Mouse (Mus musculus): ENCODE data around the gene Tmem108. TPM values are rescaled to one million over a fixed set of nuclear protein-coding genes. Genes with fewer than 3 reads are reported as not detected.
A peak's percentile ranks its signal among the peaks of the same experiment; 100 is the strongest.

The Tmem108 gene
- polyA plus RNA-seq, 1 experiment from 2014 or later, result 8.3 TPM

DNA sequence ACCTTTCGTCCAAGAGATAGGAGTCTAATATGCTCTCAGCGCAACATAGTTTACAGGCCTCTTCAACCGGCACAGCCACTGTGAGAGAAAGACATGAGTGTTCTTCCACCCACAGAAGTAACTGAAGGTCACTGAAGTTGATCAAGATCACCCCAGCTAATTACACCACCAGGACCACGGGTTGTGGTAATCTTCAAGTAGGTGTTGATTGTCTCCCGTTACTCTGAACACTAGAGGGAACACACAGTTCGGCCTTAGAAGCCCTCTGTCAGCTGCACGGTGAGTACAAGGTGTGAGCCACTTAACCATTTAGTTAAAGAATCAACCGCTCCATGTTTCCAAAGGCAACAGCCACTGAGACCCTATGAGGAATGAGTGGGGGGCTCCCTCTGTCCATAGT lies 269.7 kb downstream of the Tmem108 start:
- no peaks in the 10 kb centered on the region for H3K36me3 ChIP-seq (ENCODE audit: insufficient read depth, low read length)
- no peak overlapping the region for H3K4me2 ChIP-seq (replicated peaks; ENCODE audit: low read depth, low read length)
- no peaks in the 10 kb centered on the region for H3K27me3 ChIP-seq (ENCODE audit: insufficient read depth, low read length)
- no peak for ATAC-seq (ENCODE audit: low FRiP score, low TSS enrichment)
- WGBS, result 65% methylated on average over 8 of the region's 8 CpGs
- no peaks in the 10 kb centered on the region for H3K9me3 ChIP-seq (ENCODE audit: low read length)
- H3K4me1 ChIP-seq (ENCODE audit: insufficient read depth, low read length), result peaks cover 22% of the 10 kb centered on the region
- no peak overlapping the region for H3K27ac ChIP-seq (ENCODE audit: low read length)
- no peak overlapping the region for H3K9ac ChIP-seq (replicated peaks; ENCODE audit: low read length)
- H3K4me3 ChIP-seq (ENCODE audit: low read length), result no peak overlapping the region

DNA sequence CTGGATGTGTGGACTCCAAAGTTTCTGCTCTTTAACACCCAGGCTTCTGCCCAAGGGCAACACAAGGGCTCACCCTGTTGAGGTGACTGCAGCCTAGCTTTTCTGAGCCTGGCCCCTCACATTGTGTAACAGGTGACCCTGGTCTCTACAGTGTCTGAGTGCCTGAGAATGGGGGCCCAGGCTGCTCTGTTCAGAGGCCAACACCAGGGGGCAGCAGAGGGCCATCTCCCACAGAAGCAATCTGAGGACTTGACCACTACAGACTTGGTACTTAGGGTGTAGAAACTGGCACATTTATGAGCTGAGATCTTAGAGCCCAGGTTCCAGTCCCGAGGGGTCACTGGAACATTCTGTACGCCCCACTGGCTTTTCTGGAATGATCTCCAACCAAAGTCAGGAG lies 271.2 kb downstream of the Tmem108 start:
- no peak overlapping the region for H3K4me3 ChIP-seq (ENCODE audit: low read length)
- H3K27ac ChIP-seq (ENCODE audit: low read length), result no peak overlapping the region
- WGBS, result 4% methylated on average over 2 of the region's 2 CpGs
- 0 out of 2 replicates have a peak, but pooled peaks have one; percentile 30 for ATAC-seq (ENCODE audit: low FRiP score, low TSS enrichment)
- H3K4me2 ChIP-seq (replicated peaks; ENCODE audit: low read depth, low read length), result no peak overlapping the region
- no peaks in the 10 kb centered on the region for H3K27me3 ChIP-seq (ENCODE audit: insufficient read depth, low read length)
- no peaks in the 10 kb centered on the region for H3K9me3 ChIP-seq (ENCODE audit: low read length)
- no peaks in the 10 kb centered on the region for H3K36me3 ChIP-seq (ENCODE audit: insufficient read depth, low read length)
- no peak overlapping the region for H3K9ac ChIP-seq (replicated peaks; ENCODE audit: low read length)
- peaks cover 27% of the 10 kb centered on the region for H3K4me1 ChIP-seq (ENCODE audit: insufficient read depth, low read length)

DNA sequence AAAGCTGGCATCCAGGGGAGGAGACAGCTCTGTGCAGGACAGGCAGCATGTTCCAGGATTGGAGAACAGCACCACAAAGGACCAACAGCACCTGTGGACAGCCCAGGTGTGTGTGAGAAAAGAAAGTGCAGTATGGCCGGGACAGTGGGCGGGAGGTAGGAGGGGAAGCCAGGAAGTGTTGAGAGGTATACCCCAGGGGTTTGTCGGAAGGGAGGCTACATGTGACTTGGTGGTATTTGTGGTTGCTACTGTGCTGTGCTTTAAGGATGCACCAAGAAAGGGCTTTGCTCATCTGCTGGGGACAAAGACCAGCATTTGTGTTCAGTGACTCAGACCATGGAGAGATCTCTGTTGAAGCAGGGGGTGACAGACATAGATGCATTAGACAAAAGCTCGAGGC lies 271.8 kb downstream of the Tmem108 start:
- no peak for ATAC-seq (ENCODE audit: low FRiP score, low TSS enrichment)
- H3K36me3 ChIP-seq (ENCODE audit: insufficient read depth, low read length), result no peaks in the 10 kb centered on the region
- no peak overlapping the region for H3K4me3 ChIP-seq (ENCODE audit: low read length)
- H3K9ac ChIP-seq (replicated peaks; ENCODE audit: low read length), result no peak overlapping the region
- H3K4me2 ChIP-seq (replicated peaks; ENCODE audit: low read depth, low read length), result no peak overlapping the region
- H3K27me3 ChIP-seq (ENCODE audit: insufficient read depth, low read length), result no peaks in the 10 kb centered on the region
- H3K27ac ChIP-seq (ENCODE audit: low read length), result no peak overlapping the region
- WGBS, result 75% methylated on average over 4 of the region's 4 CpGs
- peaks cover 27% of the 10 kb centered on the region for H3K4me1 ChIP-seq (ENCODE audit: insufficient read depth, low read length)
- H3K9me3 ChIP-seq (ENCODE audit: low read length), result no peaks in the 10 kb centered on the region

DNA sequence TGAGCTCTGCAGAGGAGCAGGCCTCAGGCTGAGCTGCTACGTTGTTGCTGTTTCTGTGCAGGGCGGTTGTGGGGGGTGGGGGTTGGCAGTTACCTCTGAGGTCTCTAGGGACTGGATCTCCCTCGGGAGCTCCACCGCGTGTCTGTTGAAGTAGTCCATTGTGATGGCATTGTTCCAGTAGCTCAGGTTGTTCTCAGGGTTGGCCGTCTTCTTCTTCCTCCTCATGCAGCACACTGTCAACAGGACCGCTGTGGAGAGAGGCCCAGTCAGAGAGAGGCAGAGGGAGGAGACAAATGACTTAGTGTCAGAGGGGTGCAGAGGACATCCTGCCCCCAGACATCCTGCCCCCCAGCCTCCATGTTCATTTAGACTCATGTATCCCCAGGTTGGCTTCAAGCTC lies 272.5 kb downstream of the Tmem108 start:
- Histone ChIP-seq H3K27ac (ENCODE audit: low read length) (no peak overlapping the region), H3K4me1 (ENCODE audit: insufficient read depth, low read length) (peaks cover 26% of the 10 kb centered on the region), H3K27me3 (ENCODE audit: insufficient read depth, low read length) (no peaks in the 10 kb centered on the region), H3K9me3 (ENCODE audit: low read length) (no peaks in the 10 kb centered on the region), H3K4me2 (replicated peaks; ENCODE audit: low read depth, low read length) (no peak overlapping the region), H3K36me3 (ENCODE audit: insufficient read depth, low read length) (no peaks in the 10 kb centered on the region), H3K9ac (replicated peaks; ENCODE audit: low read length) (no peak overlapping the region), H3K4me3 (ENCODE audit: low read length) (no peak overlapping the region)
- no peak for ATAC-seq (ENCODE audit: low FRiP score, low TSS enrichment)
- 51% methylated on average over 7 of the region's 7 CpGs for WGBS

DNA sequence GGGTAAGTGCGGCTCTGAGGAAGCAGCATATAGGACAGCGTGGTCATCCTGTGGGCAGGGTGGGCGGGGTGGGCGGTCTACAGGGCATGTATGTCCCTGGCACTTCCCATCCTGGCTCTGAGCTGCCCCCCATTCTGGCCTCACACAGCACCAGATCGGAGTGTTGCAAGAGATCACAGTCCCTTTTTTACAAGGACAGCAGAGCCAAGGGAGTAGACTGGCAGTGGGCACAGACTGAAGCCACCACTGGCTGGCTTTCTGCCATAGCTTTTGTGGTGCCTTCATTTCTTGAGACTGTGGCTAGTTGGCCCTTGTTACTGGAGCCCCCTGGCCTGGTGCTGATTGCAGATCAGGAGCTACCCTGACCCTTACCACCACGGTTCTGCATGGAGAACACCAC lies 275.4 kb downstream of the Tmem108 start:
- Histone ChIP-seq H3K4me3 (ENCODE audit: low read length) (no peak overlapping the region), H3K4me2 (replicated peaks; ENCODE audit: low read depth, low read length) (no peak overlapping the region), H3K4me1 (ENCODE audit: insufficient read depth, low read length) (peaks cover 26% of the 10 kb centered on the region), H3K36me3 (ENCODE audit: insufficient read depth, low read length) (no peaks in the 10 kb centered on the region), H3K27me3 (ENCODE audit: insufficient read depth, low read length) (no peaks in the 10 kb centered on the region), H3K27ac (ENCODE audit: low read length) (peak overlapping the region; percentile 19; the same call in 1 of the 2 replicates), H3K9ac (replicated peaks; ENCODE audit: low read length) (0 out of 2 replicates have a peak overlapping the region, but pooled peaks have one; percentile 7), H3K9me3 (ENCODE audit: low read length) (no peaks in the 10 kb centered on the region)
- ATAC-seq (ENCODE audit: low FRiP score, low TSS enrichment), result no peak
- WGBS, result 79% methylated on average over 6 of the region's 6 CpGs

DNA sequence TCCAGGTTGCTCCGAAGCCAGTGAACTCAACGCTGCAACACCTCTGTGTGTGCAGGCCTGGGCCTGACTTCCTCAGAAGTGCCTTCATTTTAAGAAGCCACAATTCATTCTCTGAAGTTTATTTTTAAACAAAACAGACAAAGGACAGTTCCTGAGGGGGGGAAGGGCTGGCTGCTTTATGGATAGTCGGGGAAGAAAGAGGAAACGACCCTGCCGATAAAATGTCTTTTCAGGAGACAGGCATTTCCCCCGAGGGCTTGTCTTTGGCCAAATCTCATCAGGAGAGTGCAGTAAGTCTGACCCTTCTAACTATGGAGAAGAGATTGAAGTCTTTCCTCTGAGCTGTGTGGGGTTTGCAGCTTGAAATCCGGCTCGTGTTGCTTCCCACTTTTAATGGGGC lies 276.0 kb downstream of the Tmem108 start:
- 15% methylated on average over 8 of the region's 8 CpGs for WGBS
- H3K4me2 ChIP-seq (replicated peaks; ENCODE audit: low read depth, low read length), result no peak overlapping the region
- ATAC-seq (ENCODE audit: low FRiP score, low TSS enrichment), result no peak
- H3K4me3 ChIP-seq (ENCODE audit: low read length), result no peak overlapping the region
- peak overlapping the region; percentile 44; the same call in 1 of the 2 replicates for H3K9ac ChIP-seq (replicated peaks; ENCODE audit: low read length)
- peak overlapping the region; percentile 61 for H3K27ac ChIP-seq (ENCODE audit: low read length)
- peaks cover 28% of the 10 kb centered on the region for H3K4me1 ChIP-seq (ENCODE audit: insufficient read depth, low read length)
- H3K27me3 ChIP-seq (ENCODE audit: insufficient read depth, low read length), result no peaks in the 10 kb centered on the region
- no peaks in the 10 kb centered on the region for H3K36me3 ChIP-seq (ENCODE audit: insufficient read depth, low read length)
- H3K9me3 ChIP-seq (ENCODE audit: low read length), result no peaks in the 10 kb centered on the region

DNA sequence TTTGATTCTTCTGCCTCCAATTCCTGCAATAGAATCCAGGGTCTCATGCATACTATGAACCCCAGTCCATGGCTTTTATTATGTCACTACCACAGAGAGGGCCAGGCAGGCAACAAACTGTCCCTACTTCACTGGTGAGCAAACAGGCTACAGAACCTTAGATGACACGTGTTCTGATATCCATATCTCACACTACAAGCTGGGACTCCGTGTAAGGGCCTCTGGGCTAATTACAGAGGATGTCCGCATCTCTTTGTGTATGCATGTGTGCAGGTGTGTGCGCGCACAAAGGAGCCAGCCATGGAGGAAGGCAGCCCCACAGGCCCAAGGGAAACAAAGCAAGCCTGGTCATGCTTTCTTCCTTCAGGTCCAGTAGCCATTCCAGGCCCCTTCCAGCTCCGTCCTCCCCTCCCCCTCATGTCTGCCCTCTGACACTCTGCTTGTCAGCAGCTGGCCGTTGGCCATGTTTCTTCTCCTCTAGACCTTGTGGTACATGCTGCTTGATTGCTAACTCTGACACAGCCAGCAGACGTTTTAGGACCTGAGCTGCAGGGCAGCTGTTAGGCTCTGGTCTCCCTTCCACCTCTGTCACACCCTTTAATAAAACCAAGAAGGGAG lies 280.9 kb downstream of the Tmem108 start:
- H3K4me3 ChIP-seq (ENCODE audit: low read length), result no peak overlapping the region
- ATAC-seq (ENCODE audit: low FRiP score, low TSS enrichment), result peak; percentile 44; the same call in 1 of the 2 replicates
- no peak overlapping the region for H3K27ac ChIP-seq (ENCODE audit: low read length)
- 37% methylated on average over 8 of the region's 8 CpGs for WGBS
- no peaks in the 10 kb centered on the region for H3K9me3 ChIP-seq (ENCODE audit: low read length)
- H3K9ac ChIP-seq (replicated peaks; ENCODE audit: low read length), result no peak overlapping the region
- H3K4me1 ChIP-seq (ENCODE audit: insufficient read depth, low read length), result peaks cover 19% of the 10 kb centered on the region
- H3K36me3 ChIP-seq (ENCODE audit: insufficient read depth, low read length), result no peaks in the 10 kb centered on the region
- H3K4me2 ChIP-seq (replicated peaks; ENCODE audit: low read depth, low read length), result no peak overlapping the region
- no peaks in the 10 kb centered on the region for H3K27me3 ChIP-seq (ENCODE audit: insufficient read depth, low read length)

DNA sequence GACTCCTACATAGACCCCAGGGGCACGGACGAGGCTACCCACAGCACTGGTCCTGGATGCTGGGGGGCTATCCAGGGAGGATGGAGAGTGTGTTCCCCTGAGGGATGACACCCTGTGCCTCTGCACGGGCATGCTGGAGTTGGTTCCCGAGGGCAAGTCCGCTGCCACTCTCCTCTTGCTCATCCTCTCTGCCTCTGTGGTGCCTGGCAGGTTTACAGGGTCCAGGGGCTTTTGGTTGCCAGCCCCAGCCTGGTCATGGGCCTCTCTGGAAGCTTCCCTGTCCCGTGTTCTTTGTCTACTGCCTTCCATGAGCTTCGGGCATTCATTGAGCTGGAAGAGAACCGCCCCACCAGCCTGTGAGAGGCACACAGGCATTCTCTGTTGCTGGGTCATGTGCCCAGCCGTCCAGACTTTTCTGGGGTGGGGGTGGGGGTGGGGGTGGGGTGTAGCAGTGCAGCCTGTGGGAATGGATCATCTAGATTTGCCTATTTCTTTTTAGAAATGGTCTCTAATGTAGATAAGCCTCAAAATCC lies 281.5 kb downstream of the Tmem108 start, which contains the start of gene Bfsp2:
Gene Bfsp2 (minus strand): TSS at position 377 of the 533 bp plus-strand sequence.
- Histone ChIP-seq H3K9ac (replicated peaks; ENCODE audit: low read length) (no peak within 1 kb of the TSS), H3K27ac (ENCODE audit: low read length) (no peak within 1 kb of the TSS), H3K36me3 (ENCODE audit: insufficient read depth, low read length) (no peaks in the 10 kb centered on the region), H3K27me3 (ENCODE audit: insufficient read depth, low read length) (no peaks in the 10 kb centered on the region), H3K4me1 (ENCODE audit: insufficient read depth, low read length) (peaks cover 14% of the 10 kb centered on the region), H3K4me2 (replicated peaks; ENCODE audit: low read depth, low read length) (no peak within 1 kb of the TSS), H3K9me3 (ENCODE audit: low read length) (no peaks in the 10 kb centered on the region), H3K4me3 (ENCODE audit: low read length) (no peak within 1 kb of the TSS)
- 85% methylated on average over 9 of the region's 9 CpGs for WGBS
- ATAC-seq (ENCODE audit: low FRiP score, low TSS enrichment), result no peak; the same call in 1 of the 2 replicates

DNA sequence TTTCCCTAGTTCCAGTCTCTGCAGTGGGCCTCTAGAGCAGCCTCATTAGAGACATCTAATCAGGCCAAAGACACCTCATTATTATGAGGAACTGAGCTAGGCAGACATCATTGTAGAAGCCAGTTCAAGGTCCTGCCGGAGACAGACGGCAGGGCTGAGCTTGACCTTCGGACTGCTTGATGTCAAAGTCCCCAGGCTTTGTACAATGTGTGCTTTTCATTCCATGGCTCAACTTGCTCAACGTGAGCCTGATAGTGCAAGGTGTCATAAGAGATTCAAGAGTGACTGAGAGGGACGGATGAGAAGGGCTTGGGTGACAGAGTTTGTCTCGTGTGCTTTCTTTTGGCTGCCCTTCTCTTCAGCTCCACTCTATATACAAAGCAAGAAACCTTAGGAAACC lies 286.2 kb downstream of the Tmem108 start:
- ATAC-seq (ENCODE audit: low FRiP score, low TSS enrichment), result no peak

More for the DNA sequence above, 286.2 kb downstream of the Tmem108 start:
- Histone ChIP-seq H3K9ac (replicated peaks; ENCODE audit: low read length) (no peak overlapping the region), H3K9me3 (ENCODE audit: low read length) (no peaks in the 10 kb centered on the region), H3K4me3 (ENCODE audit: low read length) (no peak overlapping the region), H3K27ac (ENCODE audit: low read length) (no peak overlapping the region), H3K4me1 (ENCODE audit: insufficient read depth, low read length) (peaks cover 15% of the 10 kb centered on the region), H3K36me3 (ENCODE audit: insufficient read depth, low read length) (no peaks in the 10 kb centered on the region), H3K4me2 (replicated peaks; ENCODE audit: low read depth, low read length) (no peak overlapping the region), H3K27me3 (ENCODE audit: insufficient read depth, low read length) (no peaks in the 10 kb centered on the region)
- WGBS, result 82% methylated on average over 6 of the region's 6 CpGs
